Mouse (Mus musculus) NIH3T3 (cell line): ENCODE measurements around the gene Psmb8.

ENCODE experiments used
- DNase-seq: peaks from one replicate; pipeline ENCODE4 v3.0.0-alpha.2; 2012; ENCODE audit warnings: low read depth

Gene Psmb8

DNA sequence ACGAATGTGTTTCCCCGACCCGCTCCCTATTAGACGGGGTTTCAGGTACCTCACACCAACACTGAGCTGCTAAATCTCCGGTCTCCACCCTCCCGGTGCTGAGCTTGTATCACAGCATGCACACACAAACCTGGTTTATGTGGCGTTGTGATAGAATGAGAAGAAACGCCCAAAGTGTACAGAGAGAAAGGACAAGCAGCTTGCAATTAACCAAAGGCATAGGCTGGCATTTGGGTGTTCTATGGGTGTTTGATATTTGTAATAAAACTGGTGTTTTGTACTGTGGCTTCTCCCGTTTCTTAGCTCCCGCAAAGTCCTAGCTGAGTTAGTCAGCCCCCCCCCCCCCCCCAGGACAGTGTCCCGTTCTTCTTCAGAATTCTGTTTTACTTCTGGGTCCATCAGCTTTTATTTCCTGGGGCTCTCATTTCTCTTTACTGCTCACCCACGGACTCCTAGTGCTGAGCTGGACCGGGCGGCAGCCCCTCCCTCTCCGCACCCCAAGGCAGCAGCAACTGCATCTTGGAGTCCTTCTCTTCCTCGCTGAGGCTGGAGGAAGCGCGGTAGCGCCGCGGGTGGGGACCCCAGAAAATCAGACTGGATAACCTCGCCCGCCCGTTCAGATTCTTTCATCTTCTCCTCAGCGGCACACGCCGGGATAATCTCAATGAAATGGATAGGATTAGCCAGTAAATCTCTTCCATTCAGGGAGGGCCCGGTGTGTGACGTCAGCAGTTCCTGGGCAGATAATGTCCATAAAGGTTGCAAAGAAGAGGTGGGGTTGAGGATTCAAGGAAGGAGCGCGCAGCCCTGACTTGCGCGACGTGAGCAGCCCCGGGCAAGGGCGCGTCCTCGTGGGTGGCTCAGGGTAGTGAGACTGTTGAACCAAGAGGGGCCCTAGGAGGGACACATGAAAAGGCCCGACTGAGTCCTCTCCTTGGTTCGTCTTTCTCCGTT, at the start of gene Psmb8:
TSS of gene Psmb8 (plus strand) at position 781 of the 954 bp plus-strand sequence.
- peak; percentile 81 for DNase-seq

DNA sequence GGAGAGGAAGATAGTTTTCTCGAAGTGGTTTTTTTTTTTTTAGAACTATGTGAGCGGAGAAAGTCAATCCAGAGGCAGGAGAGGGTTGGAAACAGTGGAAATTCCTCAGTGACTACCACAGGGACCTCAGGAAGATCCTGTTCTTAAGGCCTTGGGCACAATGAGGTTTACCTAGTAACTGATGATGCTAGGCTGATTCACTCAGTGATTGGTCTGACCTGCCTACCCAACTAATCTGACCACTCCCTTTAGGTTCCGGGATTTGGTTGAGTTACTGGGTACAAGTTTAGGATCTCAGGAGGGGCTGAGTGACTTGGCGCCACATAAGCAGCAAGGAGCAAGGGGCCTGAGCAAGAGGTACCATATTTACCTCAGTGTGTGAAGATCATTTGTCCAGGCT, 44.6 kb upstream of the Psmb8 start, which contains the start of gene H2-DMb1:
TSS of gene H2-DMb1 (plus strand) at position 150 of the 400 bp plus-strand sequence.
- DNase-seq: peak; percentile 91

GRCm38 (mm10) chr17:34155534-34155933, 42.0 kb upstream of the Psmb8 start:
- no peak for DNase-seq

- peak; percentile 59 for DNase-seq
Measured at GRCm38 (mm10) chr17:34164202-34164895, 33.2 kb upstream of the Psmb8 start.

GRCm38 (mm10) chr17:34165033-34165730, 32.3 kb upstream of the Psmb8 start:
- peak; percentile 38 for DNase-seq

GRCm38 (mm10) chr17:34169279-34169678, 28.2 kb upstream of the Psmb8 start:
- DNase-seq: peak; percentile 83

DNA sequence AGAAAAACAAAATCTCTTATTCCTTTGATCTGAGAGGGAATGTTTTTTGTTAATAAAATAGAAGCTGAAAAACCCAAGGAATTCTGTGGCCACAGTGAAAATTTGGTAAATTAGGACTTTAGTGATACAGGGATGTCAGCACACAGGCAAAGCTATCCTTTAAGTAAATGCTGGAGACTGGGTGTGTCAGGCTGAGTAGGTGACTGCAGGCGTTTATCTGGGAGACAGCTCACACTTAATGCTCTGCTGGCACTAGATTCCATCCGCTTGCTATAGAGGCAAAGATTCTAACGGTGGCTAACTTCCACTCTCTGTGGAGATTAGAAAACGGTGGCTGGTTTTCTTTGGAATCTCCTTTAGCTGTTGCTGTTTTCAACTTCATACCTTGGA, 27.0 kb upstream of the Psmb8 start:
- DNase-seq: no peak

DNA sequence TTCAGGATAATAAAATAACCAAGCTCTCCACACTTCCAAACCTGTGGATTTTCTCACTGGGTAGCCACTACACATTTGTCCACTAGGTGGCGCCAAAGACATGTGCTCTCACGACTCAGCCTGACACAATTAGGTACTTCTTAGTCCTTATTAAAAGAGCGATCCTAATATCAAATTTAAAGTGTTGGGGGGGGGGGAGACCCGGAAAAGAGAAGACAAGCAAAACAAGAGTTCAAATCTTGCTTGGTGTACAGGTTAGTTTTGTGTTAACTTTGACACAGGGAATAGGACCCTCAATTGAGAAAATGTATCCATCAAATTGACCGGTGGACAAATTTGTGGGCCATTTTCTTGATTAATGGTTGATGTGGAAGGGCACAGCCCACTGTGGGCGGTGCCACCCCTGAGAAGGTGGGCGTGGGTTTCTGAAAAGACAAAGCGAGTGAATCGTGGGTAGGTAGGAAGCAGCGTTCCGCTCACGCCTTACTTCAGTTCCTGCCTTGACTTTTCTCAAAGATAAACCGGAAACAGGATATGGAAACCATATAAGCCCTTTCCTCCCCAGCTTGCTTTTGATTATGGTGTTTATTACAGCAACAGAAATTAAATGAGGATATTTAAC, 26.5 kb upstream of the Psmb8 start:
- peak; percentile 90 for DNase-seq

DNA sequence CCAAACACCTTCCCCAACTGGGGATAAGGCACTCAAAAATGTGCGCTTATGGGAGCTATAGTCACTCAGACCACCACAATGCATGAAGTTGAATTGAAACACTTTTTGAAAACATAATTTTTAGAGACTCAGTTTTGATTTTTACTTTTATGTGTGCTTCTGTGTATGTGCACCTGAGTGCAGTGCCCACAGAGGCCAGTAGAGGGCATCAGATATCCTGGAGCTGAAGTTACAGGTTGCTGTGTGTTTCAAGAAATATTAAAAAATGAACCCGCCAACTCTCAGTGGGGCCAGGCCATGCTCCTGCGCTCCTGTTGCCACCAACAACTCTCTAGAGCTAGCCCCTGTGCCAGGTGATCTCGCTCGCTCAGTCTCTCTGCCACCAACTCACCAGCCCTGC, 25.0 kb upstream of the Psmb8 start:
- peak; percentile 21 for DNase-seq

DNA sequence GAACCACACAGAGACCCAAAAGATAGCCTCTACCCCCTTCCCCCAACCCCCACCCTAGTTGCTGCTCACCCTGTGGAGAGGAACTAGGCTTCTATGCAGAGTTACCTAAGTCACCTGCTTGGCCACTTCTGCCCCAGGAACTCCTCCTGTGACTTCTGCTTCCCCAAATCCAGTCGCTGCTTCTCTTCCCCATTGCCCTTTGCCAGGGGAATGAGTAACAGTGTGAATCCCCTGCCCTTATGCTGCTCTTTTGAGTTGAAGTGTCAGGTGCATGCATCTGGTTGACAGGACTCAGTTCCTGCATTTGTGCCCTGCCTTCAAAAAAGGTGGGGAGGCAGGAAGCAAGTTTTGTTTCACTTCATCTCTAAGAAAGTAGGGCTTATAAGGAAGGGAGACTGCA, 23.4 kb upstream of the Psmb8 start:
- DNase-seq: no peak

- peak; percentile 32 for DNase-seq
Measured at GRCm38 (mm10) chr17:34177179-34177578, 20.3 kb upstream of the Psmb8 start.

DNA sequence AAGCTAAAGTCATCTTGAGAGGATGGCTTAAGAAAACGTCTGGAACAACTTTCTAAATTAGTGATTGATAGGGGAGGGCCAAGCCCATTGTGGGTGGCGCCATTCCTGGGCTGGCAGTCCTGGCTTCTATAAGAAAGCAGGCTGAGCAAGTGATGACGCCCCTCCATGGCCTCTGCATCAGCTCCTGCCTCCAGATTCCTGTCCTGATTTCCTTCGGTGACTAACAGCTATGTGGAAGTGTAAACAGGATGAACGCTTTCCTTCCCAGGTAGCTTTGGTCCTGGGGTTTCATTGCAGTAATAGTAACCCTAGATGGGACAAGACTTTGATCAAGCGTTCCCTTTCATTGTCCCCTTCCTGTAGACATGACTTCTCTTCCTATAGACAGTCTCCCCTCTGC, 18.5 kb upstream of the Psmb8 start:
- no peak for DNase-seq

- no peak for DNase-seq
Measured at GRCm38 (mm10) chr17:34179913-34180859, 17.3 kb upstream of the Psmb8 start.

- no peak for DNase-seq
Measured at GRCm38 (mm10) chr17:34183564-34184219, 13.8 kb upstream of the Psmb8 start.

- DNase-seq: no peak
Measured at GRCm38 (mm10) chr17:34185526-34185925, 12.0 kb upstream of the Psmb8 start.

DNA sequence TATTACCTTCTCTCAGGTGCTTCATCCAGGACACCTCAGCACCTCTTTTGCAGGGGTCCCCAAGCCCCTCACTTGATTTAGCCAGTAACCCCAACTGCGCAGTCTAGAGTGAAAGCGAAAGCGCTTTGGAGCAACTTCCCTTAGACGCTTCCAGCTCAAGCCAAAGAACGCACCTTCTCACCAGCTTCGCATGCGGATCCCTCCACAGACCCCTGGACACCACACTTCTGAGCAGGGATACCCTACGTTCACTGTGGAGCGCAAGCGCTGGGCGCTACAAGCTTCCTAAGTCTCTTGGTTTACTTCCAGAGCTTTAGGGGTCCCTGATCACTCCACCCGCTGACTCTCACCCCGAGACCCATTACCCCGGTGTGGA, 10.6 kb upstream of the Psmb8 start:
- no peak for DNase-seq

- DNase-seq: peak; percentile 99
Measured at GRCm38 (mm10) chr17:34187261-34187916, 10.1 kb upstream of the Psmb8 start, which contains the start of the genes Tap1 and Psmb9. Gene Tap1, plus strand, starts transcription at chr17:34187553. Gene Psmb9, minus strand, starts transcription at chr17:34187764.

GRCm38 (mm10) chr17:34188010-34188409, 9.5 kb upstream of the Psmb8 start:
- DNase-seq: peak; percentile 43

GRCm38 (mm10) chr17:34188986-34189385, 8.5 kb upstream of the Psmb8 start:
- DNase-seq: no peak

DNA sequence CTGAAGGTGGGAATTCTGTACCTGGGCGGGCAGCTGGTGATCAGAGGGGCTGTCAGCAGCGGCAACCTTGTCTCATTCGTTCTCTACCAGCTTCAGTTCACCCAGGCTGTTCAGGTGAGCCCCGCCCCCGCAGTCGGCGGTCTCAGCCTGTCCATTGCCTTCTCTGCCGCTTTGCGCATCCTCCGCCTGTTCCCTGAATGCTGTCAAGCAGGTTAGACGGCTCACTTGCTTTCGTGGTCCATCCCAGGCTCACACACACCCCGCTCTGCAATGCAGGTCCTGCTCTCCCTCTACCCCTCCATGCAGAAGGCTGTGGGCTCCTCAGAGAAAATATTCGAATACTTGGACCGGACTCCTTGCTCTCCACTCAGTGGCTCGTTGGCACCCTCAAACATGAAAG, 4.7 kb upstream of the Psmb8 start:
- no peak for DNase-seq
